Mouse (Mus musculus): ENCODE data around the gene Gm17304. TPM values are rescaled to one million over a fixed set of nuclear protein-coding genes. Genes with fewer than 3 reads are reported as not detected.

The Gm17304 gene
- polyA plus RNA-seq, 1 experiment, result not detected

DNA sequence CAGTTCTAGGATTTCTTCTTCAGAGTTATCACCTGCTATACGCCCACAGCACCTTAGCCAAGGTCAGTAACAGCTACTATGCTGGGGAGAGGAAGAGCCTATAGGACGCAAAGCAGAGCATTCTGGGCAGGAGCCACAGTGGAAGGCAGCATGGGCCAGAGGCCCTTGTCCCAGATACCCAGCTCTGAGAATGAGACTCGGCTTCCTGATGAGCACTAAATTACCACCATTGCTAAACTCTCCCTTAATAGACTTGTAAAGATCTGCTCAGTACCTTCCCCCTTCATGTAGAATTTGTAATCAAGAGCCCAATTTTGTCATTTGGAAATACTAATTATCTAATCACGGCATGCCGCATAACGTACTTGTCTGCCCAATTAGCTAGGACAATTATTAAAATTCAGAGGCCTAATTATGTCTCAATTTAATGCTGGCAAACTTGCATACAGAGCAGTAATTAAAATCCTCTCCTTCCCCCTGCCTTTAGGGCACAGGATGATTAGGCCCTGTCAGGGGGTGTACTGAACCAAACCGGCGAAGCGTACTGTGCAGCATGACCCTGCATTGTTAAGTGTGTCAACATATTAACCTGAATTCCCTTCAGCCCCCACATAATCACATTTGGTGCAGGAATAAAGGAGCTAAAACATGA is 31.5 kb upstream of the Gm17304 start:
- Histone ChIP-seq H3K4me3 (replicated peaks; ENCODE audit: insufficient read depth, low read depth, low read length) (no peak overlapping the region), H3K27ac (ENCODE audit: insufficient read depth, low read length) (no peak overlapping the region), H3K4me1 (ENCODE audit: control insufficient read depth, insufficient read depth, low read length) (0 out of 2 replicates have a peak, but pooled peaks cover 3% of the 10 kb centered on the region), H3K27me3 (ENCODE audit: control insufficient read depth, insufficient read depth, low read length) (no peaks in the 10 kb centered on the region)
- TF ChIP-seq CTCF (IDR thresholded peaks at IDR 0.05; ENCODE audit: borderline replicate concordance, insufficient read depth, low read depth, low read length) (no peak), POLR2A (IDR thresholded peaks at IDR 0.05; ENCODE audit: borderline replicate concordance, insufficient read depth, low read length) (no peak)
- WGBS, result 83% methylated on average over 9 of the region's 9 CpGs
- DNase-seq, result no peak

GRCm38 (mm10) chr5:106580943-106581342 is 28.0 kb upstream of the Gm17304 start:
- Histone ChIP-seq H3K27me3 (ENCODE audit: control insufficient read depth, insufficient read depth, low read length) (no peaks in the 10 kb centered on the region), H3K4me3 (replicated peaks; ENCODE audit: insufficient read depth, low read depth, low read length) (no peak overlapping the region), H3K27ac (ENCODE audit: insufficient read depth, low read length) (no peak overlapping the region), H3K4me1 (ENCODE audit: control insufficient read depth, insufficient read depth, low read length) (no peaks in the 10 kb centered on the region)
- 88% methylated on average over 7 of the region's 7 CpGs for WGBS
- DNase-seq, result no peak
- TF ChIP-seq POLR2A (IDR thresholded peaks at IDR 0.05; ENCODE audit: borderline replicate concordance, insufficient read depth, low read length) (no peak), CTCF (IDR thresholded peaks at IDR 0.05; ENCODE audit: borderline replicate concordance, insufficient read depth, low read depth, low read length) (no peak)

DNA sequence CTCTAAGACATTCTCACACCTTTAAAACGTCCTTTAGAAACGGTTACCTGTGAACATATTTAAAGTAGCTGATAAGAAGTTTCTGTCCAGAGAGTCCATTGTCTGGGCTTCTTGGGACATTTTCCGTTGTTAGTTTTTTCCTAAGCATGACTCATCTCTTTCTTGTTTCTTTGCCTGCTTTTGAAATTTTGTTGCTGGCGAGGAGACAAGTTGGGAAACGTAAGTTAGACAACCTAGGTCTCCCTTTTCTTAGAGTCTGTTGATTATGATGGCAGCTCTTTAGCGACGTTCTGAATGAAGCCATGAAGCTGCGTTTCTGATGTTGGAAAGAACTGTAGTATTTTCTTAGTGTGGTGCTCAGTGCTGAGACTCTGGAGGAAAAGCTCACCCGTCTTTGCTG is 19.9 kb upstream of the Gm17304 start:
- H3K27me3 ChIP-seq (ENCODE audit: control insufficient read depth, insufficient read depth, low read length), result no peaks in the 10 kb centered on the region
- H3K4me1 ChIP-seq (ENCODE audit: control insufficient read depth, insufficient read depth, low read length), result no peaks in the 10 kb centered on the region
- H3K27ac ChIP-seq (ENCODE audit: insufficient read depth, low read length), result no peak overlapping the region
- 95% methylated on average over 9 of the region's 9 CpGs for WGBS
- DNase-seq, result no peak
- H3K4me3 ChIP-seq (replicated peaks; ENCODE audit: insufficient read depth, low read depth, low read length), result no peak overlapping the region
- no peak for TF ChIP-seq POLR2A (IDR thresholded peaks at IDR 0.05; ENCODE audit: borderline replicate concordance, insufficient read depth, low read length)
- no peak for TF ChIP-seq CTCF (IDR thresholded peaks at IDR 0.05; ENCODE audit: borderline replicate concordance, insufficient read depth, low read depth, low read length)

DNA sequence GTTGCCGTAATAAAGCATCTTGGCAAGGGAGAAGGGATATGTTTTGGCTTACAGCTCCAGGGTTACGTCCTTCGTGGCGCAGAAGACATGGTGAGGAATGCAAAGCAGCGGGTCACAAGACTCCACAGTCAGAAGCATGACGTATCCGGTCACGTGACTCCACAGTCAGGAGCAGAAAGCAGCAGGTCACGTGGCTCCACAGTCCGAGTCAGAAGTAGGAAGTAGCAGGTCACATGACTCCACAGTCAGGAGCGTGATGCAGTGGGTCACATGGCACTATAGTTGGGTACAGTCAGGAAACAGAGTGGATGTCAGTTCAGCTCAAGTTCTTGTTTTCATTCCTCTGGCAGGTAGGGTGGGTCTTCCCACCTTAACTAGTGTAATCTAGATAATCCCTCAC is 19.2 kb upstream of the Gm17304 start:
- TF ChIP-seq CTCF (IDR thresholded peaks at IDR 0.05; ENCODE audit: borderline replicate concordance, insufficient read depth, low read depth, low read length), result no peak
- no peak for TF ChIP-seq POLR2A (IDR thresholded peaks at IDR 0.05; ENCODE audit: borderline replicate concordance, insufficient read depth, low read length)
- Histone ChIP-seq H3K27me3 (ENCODE audit: control insufficient read depth, insufficient read depth, low read length) (no peaks in the 10 kb centered on the region), H3K4me3 (replicated peaks; ENCODE audit: insufficient read depth, low read depth, low read length) (no peak overlapping the region), H3K27ac (ENCODE audit: insufficient read depth, low read length) (no peak overlapping the region), H3K4me1 (ENCODE audit: control insufficient read depth, insufficient read depth, low read length) (no peaks in the 10 kb centered on the region)
- no peak for DNase-seq
- WGBS, result 94% methylated on average over 11 of the region's 11 CpGs

DNA sequence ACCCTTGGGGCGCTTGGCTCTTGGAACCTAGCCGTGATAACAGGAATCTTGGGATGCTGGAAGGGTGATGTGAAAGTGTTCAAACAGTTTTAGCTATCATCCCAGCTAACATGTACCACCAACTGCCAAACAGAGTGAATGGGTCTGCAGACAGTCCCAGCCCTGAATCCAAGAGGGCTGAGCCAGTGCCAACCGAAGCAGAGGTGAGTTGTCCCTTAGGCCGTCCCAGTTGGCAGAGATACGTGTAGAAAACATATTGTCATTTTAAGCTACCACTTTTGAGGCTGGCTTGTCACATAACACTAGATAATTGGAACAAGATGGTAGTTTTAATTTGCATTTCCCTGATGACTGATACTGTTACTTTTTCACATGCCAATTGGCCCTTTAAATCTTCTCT is 18.2 kb upstream of the Gm17304 start:
- TF ChIP-seq POLR2A (IDR thresholded peaks at IDR 0.05; ENCODE audit: borderline replicate concordance, insufficient read depth, low read length) (no peak), CTCF (IDR thresholded peaks at IDR 0.05; ENCODE audit: borderline replicate concordance, insufficient read depth, low read depth, low read length) (no peak)
- 65% methylated on average over 5 of the region's 5 CpGs for WGBS
- Histone ChIP-seq H3K4me1 (ENCODE audit: control insufficient read depth, insufficient read depth, low read length) (no peaks in the 10 kb centered on the region), H3K4me3 (replicated peaks; ENCODE audit: insufficient read depth, low read depth, low read length) (no peak overlapping the region), H3K27ac (ENCODE audit: insufficient read depth, low read length) (no peak overlapping the region), H3K27me3 (ENCODE audit: control insufficient read depth, insufficient read depth, low read length) (no peaks in the 10 kb centered on the region)
- DNase-seq, result no peak

- no peak overlapping the region for H3K4me3 ChIP-seq (replicated peaks; ENCODE audit: insufficient read depth, low read depth, low read length)
- no peaks in the 10 kb centered on the region for H3K27me3 ChIP-seq (ENCODE audit: control insufficient read depth, insufficient read depth, low read length)
- TF ChIP-seq POLR2A (IDR thresholded peaks at IDR 0.05; ENCODE audit: borderline replicate concordance, insufficient read depth, low read length), result no peak
- TF ChIP-seq CTCF (IDR thresholded peaks at IDR 0.05; ENCODE audit: borderline replicate concordance, insufficient read depth, low read depth, low read length), result no peak
- no peak for DNase-seq
- H3K4me1 ChIP-seq (ENCODE audit: control insufficient read depth, insufficient read depth, low read length), result no peaks in the 10 kb centered on the region
- no peak overlapping the region for H3K27ac ChIP-seq (ENCODE audit: insufficient read depth, low read length)
Observed at GRCm38 (mm10) chr5:106594388-106594787, 14.5 kb upstream of the Gm17304 start.

- no peak overlapping the region for H3K4me3 ChIP-seq (replicated peaks; ENCODE audit: insufficient read depth, low read depth, low read length)
- H3K27me3 ChIP-seq (ENCODE audit: control insufficient read depth, insufficient read depth, low read length), result no peaks in the 10 kb centered on the region
- H3K4me1 ChIP-seq (ENCODE audit: control insufficient read depth, insufficient read depth, low read length), result no peaks in the 10 kb centered on the region
- DNase-seq, result no peak
- H3K27ac ChIP-seq (ENCODE audit: insufficient read depth, low read length), result no peak overlapping the region
- TF ChIP-seq CTCF (IDR thresholded peaks at IDR 0.05; ENCODE audit: borderline replicate concordance, insufficient read depth, low read depth, low read length) (no peak), POLR2A (IDR thresholded peaks at IDR 0.05; ENCODE audit: borderline replicate concordance, insufficient read depth, low read length) (no peak)
- 80% methylated on average over 2 of the region's 2 CpGs for WGBS
Observed at GRCm38 (mm10) chr5:106597472-106597871, 11.4 kb upstream of the Gm17304 start.

GRCm38 (mm10) chr5:106599482-106599881 is 9.4 kb upstream of the Gm17304 start:
- Histone ChIP-seq H3K4me1 (ENCODE audit: control insufficient read depth, insufficient read depth, low read length) (no peaks in the 10 kb centered on the region), H3K27ac (ENCODE audit: insufficient read depth, low read length) (no peak overlapping the region), H3K27me3 (ENCODE audit: control insufficient read depth, insufficient read depth, low read length) (no peaks in the 10 kb centered on the region), H3K4me3 (replicated peaks; ENCODE audit: insufficient read depth, low read depth, low read length) (no peak overlapping the region)
- TF ChIP-seq POLR2A (IDR thresholded peaks at IDR 0.05; ENCODE audit: borderline replicate concordance, insufficient read depth, low read length) (no peak), CTCF (IDR thresholded peaks at IDR 0.05; ENCODE audit: borderline replicate concordance, insufficient read depth, low read depth, low read length) (no peak)
- 40% methylated on average over 8 of the region's 8 CpGs for WGBS
- no peak for DNase-seq

Data from cerebellum, adult 2 months (tissue).